Mouse (Mus musculus) erythroblast, adult 5-6 weeks (primary cell): ENCODE measurements around the gene Lilr4b. TPM values are rescaled to one million over a fixed set of nuclear protein-coding genes. Genes with fewer than 3 reads are reported as not detected.
"Not testable (repeated sequence)": the region's sequence is repeated elsewhere in the genome, so short reads cannot be mapped to it uniquely, and the experiment has no call there.

Source experiments
- ATAC-seq: replicated peaks from 2 replicates; pipeline ENCODE4 v1.8.0; 2016; ENCODE audit warnings: moderate number of reproducible peaks, mild to moderate bottlenecking, moderate TSS enrichment, inconsistent platforms; ENCODE audit not compliant: poor library complexity, low FRiP score, severe bottlenecking
- total RNA-seq, 2 experiments: library from RNA; stranded (forward) in 1 of 2; stranded (reverse) in 1 of 2; fragments of 150-400 nt in 1 of 2; fragments of 200-764, 138-1000 nt in 1 of 2; gene quantifications; 2 replicates each; pipeline versions ENCODE4 v1.2.3 to v1.2.4; 2015 to 2017; ENCODE audit warnings: low replicate concordance in 2 of 2

The Lilr4b gene
- 82.0 and 89.4 TPM in 2 replicates for total RNA-seq (2015; ENCODE audit: low replicate concordance)
- total RNA-seq (2017; ENCODE audit: low replicate concordance) = 37.5 and 48.1 TPM in 2 replicates

DNA sequence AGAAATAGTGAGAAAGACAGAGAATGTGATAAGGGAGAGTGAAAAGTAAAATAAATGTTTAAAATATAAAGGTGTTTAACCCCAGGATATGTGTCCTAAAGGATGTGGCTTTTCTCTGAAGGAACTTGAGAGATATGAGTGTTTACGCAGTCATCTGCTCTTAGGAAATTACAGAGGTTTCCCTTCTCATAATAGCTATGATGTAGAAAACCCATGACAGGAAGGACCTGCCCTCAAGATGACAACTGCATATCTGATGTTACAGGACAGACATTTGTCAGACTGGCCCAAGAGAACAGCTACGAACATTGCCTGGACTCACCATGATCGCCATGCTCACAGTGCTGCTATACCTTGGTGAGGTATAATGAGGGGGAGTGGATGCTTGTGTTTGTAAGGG, at the start of gene Lilr4b, which contains the start of gene Gm49339:
Lilr4b (plus strand) TSS at position 236 of the 400 bp plus-strand sequence.
Gm49339 (plus strand) TSS at position 216 of the 400 bp plus-strand sequence.
- ATAC-seq = not testable (repeated sequence)

DNA sequence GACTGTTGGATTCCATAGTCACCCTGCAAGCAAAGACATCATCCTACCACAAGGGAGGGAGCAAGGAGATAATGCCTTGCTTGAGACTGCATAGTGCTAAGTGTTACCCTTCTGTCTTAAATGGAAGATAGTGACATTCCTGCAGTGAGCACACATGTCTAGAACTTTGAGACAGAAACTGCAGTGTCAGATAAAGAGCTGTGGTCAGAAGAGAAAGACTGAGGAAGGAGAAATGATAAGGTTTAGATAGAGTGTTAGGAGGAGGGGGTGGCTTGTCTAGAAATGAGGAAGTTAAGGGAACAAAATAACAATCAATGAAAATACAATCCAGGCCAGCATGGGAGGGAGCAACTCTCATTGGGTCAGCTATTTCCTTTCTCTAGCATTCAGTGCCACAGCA, 47.5 kb upstream of the Lilr4b start:
- ATAC-seq = no peak

DNA sequence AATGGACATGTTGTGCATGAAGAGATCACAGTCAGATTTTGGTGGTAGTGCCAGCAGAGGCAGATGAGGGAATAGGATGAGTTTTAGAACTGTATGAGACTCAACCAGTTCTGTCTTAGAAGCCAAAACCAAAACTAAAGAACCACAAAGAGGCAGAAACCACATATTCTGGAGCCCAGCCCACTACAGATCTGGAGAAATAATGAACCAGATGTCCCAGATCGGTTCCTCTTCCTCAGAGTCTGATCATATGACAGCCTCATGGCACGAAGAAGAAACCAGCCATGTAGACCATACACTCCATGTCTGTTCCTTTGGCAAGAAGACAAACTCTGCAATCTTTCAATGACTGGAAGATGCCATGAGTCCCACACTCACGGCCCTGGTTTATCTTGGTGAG, 44.7 kb upstream of the Lilr4b start:
- ATAC-seq = no peak

DNA sequence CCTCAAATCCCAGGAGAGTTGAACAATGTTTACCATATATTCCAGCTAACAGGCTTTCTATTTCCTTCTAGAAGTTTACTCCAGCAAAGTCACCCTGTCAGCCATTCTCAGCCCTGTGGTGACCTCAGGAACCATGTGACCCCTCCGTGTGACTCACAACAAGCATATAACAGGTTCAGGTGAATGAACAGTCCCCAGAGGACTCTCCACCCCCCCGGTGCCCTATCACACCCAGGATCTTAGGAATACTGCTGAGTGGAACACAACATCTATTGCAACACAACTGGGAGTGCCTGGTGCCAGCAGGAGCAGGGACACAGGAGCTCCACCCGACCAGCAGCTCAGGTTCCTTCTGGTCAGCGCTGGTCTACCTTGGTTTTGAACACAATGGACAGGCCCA, 28.8 kb upstream of the Lilr4b start:
- ATAC-seq = no peak

DNA sequence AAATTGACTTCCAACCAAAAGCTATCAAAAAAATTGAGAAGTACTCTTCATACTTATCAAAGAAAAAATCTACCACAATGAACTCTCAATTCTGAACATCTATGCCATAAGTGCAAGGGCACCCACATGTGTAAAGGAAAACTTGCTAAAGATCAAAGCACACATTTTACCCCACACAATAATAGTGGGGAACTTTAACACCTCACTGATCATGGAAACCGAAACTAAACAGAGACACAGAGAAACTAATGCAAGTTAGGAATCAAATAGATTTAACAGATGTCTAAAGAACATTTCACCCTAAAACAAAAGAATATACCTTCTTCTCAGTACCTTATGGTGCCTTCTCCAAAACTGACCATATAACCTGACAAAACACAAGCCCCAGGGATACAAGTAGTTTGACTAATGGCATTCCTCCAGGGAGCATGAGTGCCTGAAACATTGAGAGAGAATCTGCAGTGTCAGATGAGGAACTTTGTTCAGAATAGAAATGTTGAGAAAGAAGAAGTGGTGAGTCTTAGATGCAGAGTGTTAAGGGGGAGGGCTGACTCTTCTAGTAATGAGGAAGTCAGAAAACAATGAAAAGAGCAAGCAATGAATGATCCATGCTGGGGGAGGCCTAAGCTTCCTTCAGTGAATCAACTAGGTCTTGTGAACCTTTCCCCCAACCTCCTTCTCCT, 26.7 kb upstream of the Lilr4b start:
- no peak for ATAC-seq

DNA sequence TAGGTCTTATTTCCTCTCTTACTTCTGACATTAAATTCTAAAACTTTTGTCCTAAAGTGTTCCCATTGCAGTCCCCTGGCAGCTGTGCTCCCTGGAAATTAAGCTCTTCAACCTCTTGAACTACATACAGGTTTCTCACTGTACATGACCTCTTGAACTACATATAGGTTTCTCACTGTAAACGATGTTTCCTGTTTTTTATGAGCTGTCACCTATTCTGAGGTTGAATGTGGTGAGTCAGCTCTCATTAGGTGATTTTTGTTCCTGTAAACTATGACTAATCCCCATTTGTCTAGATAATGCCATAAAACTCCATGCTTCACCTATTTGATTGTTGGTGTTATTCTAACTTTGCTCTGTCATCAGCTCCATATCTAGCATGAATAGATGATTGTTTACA, 26.1 kb upstream of the Lilr4b start:
- no peak for ATAC-seq

DNA sequence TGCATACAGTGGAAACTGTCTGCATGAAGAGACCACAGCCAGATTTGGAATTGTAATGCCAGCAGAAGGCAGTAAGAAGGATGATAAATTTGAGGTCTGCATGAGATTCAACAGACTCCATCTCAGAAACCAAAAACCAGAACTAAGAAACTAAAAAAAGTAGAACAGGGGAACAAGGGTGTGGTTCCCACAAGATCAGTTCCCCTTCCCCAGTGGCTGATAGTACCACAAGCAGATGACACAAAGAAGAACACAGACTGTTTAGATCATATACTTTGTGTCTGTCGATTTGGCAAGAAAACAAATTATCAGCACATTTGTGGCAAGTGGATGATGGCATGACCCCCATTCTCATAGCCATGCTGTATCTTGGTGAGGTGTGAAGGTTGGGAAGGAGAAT, 24.7 kb upstream of the Lilr4b start:
- no peak for ATAC-seq

DNA sequence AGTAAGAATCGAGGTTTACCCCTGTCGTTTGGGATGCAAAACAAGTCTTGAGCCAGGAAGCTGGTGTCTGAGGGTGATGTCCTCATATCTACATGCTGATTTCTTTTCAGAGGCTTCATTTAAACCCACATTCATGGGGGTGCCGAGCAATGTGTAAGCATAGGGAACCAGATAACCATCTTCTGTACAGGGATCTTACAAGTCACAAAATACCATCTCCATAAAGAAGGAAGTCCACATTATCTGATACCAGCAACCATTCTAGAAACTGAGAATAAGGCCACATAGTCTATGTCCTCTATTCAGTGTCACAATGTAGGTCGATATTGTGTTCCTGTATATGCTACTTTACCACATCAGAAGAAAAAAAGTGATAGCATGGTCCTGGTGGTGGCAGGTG, 24.1 kb upstream of the Lilr4b start:
- no peak for ATAC-seq

DNA sequence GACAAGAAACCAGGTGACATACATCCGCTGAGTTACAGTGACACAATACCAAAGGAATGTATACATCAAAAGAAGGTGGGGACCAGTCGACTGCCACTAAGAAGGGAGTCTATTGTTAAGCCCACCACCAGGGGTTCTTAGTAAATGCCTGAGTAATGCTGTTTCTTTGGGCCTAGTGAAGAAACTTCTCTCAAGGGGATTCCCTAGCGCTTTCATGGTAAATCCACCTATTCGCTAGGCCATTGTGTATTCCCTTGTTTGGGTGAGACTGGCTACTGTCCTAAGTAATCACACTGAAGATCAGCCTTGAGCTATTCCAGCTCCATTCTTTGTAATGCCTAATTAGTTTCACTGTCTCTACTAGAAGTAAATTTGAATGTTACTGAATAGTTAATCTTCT, 16.6 kb upstream of the Lilr4b start:
- ATAC-seq = not testable (repeated sequence)

DNA sequence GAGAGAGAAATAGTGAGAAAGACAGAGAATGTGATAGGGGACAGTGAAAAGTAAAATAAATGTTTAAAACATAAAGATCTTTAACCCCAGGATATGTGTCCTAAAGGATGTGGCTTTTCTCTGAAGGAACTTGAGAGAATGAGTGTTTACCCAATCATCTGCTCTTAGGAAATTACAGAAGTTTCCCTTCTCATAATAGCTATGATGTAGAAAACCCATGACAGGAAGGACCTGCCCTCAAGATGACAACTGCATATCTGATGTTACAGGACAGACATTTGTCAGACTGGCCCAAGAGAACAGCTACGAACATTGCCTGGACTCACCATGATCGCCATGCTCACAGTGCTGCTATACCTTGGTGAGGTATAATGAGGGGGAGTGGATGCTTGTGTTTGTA, 10.3 kb downstream of the Lilr4b start, which contains the start of gene Lilrb4a:
Lilrb4a (plus strand) TSS at position 266 of the 400 bp plus-strand sequence.
- not testable (repeated sequence) for ATAC-seq

DNA sequence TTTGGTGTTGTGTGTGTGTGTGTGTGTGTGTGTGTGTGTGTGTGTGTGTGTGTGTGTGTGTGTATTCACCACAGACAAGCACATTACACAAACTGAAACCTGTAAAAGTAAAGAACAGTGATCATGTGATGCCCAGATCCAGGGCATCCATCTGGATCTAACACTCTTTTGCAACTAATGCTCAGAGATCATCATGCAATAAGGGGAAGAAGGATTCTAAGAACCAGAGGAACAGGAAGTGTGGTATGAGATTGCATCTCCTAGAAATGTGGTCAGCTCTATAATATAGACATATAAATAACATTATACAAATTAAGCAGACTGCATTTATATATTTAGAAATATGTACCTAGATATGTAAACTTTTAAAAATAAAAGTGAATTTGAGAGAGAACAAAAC, 39.6 kb downstream of the Lilr4b start:
- ATAC-seq = no peak

DNA sequence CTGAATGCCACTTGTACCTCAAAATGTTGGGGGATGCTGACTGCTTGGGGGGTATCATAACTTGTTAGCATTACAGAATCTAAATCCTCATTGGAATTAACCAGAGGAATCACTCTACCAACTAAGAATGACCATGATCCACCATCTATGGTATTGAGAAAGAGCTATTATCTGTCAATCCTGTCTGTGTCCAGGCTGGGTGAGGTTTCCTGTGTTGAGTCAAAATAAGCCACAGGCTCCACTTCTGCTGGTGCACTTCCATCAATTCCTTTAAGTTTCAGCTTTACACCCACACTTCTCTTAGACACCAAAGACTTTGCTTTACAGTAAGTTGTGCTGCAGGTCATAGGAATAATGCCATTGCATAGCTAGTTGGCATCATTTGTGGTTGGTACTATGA, 41.0 kb downstream of the Lilr4b start:
- ATAC-seq = no peak

DNA sequence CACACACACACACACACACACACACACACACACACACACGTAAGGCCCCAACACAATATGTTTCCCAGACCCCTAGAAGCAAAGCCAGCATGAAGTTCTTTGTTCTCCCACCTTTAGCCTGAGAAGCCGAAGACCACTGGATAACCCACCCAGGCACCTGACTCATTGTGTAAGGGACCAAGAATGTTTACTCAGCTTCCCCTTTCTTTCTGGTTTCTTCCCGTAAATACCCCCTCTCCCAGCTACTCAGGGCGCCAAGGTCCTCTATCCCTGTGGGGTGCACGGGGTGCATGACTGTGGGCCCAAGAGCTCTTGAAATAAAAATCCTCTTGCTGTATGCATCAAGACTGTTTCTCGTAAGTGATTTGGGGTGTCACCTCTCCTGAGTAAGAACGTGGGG, 45.7 kb downstream of the Lilr4b start:
- no peak for ATAC-seq

DNA sequence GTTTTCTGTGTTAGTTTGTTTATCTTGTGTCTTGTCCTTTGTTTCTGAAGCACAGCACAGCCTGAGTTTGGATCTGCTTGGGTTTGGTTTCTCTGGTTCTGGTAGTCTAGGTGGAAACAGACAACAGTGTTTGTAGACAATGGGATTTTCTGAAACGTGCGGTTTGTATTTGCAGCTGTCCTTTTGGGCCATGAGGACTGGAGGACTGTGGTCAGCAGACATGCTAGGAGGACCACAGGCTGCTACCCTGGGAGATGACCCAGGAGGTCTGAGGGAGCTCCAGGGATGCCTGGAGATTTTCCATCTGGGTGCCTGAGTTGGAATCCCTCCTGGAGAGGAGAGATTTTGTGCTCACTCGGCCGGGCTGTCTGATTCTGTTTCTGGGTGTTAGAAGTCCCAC, 46.2 kb downstream of the Lilr4b start:
- ATAC-seq = no peak

DNA sequence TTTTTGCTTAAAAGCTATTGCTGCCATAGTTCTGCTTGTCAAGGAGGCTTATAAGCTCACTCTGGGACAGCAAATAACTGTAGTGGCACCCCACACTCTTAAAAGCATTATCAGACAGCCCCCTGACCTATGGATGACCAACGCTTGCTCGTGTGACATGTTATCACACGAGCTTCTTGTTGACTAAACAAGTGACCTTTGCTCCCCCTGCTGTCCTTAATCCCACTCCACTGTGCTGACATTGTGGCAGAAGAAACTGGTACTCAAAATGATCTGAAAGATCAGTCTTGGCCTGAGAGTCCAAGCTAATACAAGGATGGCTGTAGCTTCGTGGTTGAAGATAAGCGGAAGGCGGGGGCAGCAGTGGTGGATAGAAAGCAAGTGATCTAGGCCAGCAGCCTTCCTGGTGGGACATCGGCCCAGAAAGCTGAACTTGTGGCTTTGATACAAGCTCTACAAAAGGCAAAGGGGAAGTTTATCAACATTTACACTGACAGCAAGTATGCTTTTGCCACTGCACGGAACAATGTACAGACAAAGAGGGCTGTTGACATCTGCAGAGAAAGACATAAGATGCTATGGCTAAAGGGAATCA, 48.5 kb downstream of the Lilr4b start:
- no peak for ATAC-seq

DNA sequence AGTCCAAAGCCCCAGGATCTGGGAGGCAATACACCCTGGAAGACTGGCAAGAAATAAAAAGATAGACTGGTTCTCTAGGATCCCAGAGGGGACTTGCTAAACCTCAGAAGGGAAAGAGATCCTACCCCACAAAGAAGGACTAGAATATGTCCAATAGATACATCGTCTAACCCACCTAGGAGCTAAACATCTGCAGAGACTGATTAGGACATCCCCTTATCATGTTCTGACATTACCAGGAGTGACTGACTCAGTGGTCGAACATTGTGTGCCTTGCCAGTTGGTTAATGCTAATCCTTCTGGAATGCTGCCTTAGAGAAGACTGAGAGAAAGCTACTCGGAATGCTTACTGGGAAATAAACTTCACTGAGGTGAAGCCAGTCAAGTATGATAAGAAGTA, 49.1 kb downstream of the Lilr4b start:
- no peak for ATAC-seq

DNA sequence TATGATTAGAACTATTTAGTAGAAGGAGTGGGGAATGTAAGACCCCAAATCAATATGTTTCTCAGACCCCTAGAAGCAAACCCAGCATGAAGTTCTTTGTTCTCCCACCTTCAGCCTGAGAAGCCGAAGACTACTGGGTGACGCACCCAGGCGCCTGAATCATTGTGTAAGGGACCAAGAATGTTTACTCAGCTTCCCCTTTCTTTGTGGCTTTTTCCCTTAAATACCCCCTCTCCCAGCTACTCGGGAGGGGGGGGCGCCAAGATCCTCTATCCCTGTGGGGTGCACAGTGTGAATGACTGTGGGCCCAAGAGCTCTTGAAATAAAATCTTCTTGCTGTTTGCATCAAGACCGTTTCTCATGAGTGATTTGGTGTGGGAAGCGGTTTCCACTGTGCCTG, 50.4 kb downstream of the Lilr4b start:
- ATAC-seq = no peak

Other genes starting within 250 kb of the Lilr4b start
- gene Gm49339, start within 50 bp of the Lilr4b start, total RNA-seq (2015; ENCODE audit: low replicate concordance) = not detected in 2 replicates
- 9.6 TPM in 1 of 2 replicates, not detected in the other for gene Gm49339, start within 50 bp of the Lilr4b start, total RNA-seq (2017; ENCODE audit: low replicate concordance)
- gene Lilrb4a, start 10.3 kb downstream of the Lilr4b start, total RNA-seq (2015; ENCODE audit: low replicate concordance) = 113 and 137 TPM in 2 replicates
- 53.0 and 63.1 TPM in 2 replicates for gene Lilrb4a, start 10.3 kb downstream of the Lilr4b start, total RNA-seq (2017; ENCODE audit: low replicate concordance)
- not detected in 2 replicates for gene Fam162b, start 109.9 kb downstream of the Lilr4b start, total RNA-seq (2015; ENCODE audit: low replicate concordance)
- gene Fam162b, start 109.9 kb downstream of the Lilr4b start, total RNA-seq (2017; ENCODE audit: low replicate concordance) = not detected in 2 replicates
- not detected in 2 replicates for gene Gprc6a, start 150.8 kb downstream of the Lilr4b start, total RNA-seq (2015; ENCODE audit: low replicate concordance)
- gene Gprc6a, start 150.8 kb downstream of the Lilr4b start, total RNA-seq (2017; ENCODE audit: low replicate concordance) = not detected in 2 replicates
- gene Rfx6, start 197.1 kb downstream of the Lilr4b start, total RNA-seq (2015; ENCODE audit: low replicate concordance) = not detected in 2 replicates
- gene Rfx6, start 197.1 kb downstream of the Lilr4b start, total RNA-seq (2017; ENCODE audit: low replicate concordance) = not detected in 2 replicates